Mouse (Mus musculus): ENCODE results near the gene Thoc6. TPM values are rescaled to one million over a fixed set of nuclear protein-coding genes. Genes with fewer than 3 reads are reported as not detected.
A peak's percentile ranks its signal among the peaks of the same experiment; 100 is the strongest.

The Thoc6 gene
- polyA plus RNA-seq (2017; shearing (Covaris generic)), result 10 to 100 TPM; 35.6 to 37.7 TPM

GRCm38 (mm10) chr17:23673424-23674073 is at the start of gene Thoc6, which contains the start of gene Hcfc1r1:
Gene Thoc6, minus strand, starts transcription at chr17:23673882.
Gene Hcfc1r1, plus strand, starts transcription at chr17:23673596.
- peak; percentile 92 for ATAC-seq

- no peak for ATAC-seq
Measured at GRCm38 (mm10) chr17:23722376-23723125, 48.9 kb upstream of the Thoc6 start, which contains the start of gene 1520401A03Rik. Gene 1520401A03Rik, minus strand, starts transcription at chr17:23722783.

- ATAC-seq, result no peak
Measured at GRCm38 (mm10) chr17:23721886-23722285, 48.2 kb upstream of the Thoc6 start.

- ATAC-seq, result no peak
Measured at GRCm38 (mm10) chr17:23719455-23719854, 45.8 kb upstream of the Thoc6 start.

- ATAC-seq, result no peak
Measured at GRCm38 (mm10) chr17:23717003-23717402, 43.3 kb upstream of the Thoc6 start.

- ATAC-seq, result peak; percentile 69
Measured at GRCm38 (mm10) chr17:23706212-23706611, 32.5 kb upstream of the Thoc6 start.

- no peak for ATAC-seq
Measured at GRCm38 (mm10) chr17:23705525-23706104, 31.9 kb upstream of the Thoc6 start.

- ATAC-seq, result no peak
Measured at GRCm38 (mm10) chr17:23704741-23705140, 31.1 kb upstream of the Thoc6 start.

GRCm38 (mm10) chr17:23703301-23703700 is 29.6 kb upstream of the Thoc6 start:
- no peak for ATAC-seq

GRCm38 (mm10) chr17:23700079-23700478 is 26.4 kb upstream of the Thoc6 start:
- peak; percentile 98 for ATAC-seq

GRCm38 (mm10) chr17:23699131-23700077 is 25.7 kb upstream of the Thoc6 start:
- no peak for ATAC-seq

GRCm38 (mm10) chr17:23695801-23696200 is 22.1 kb upstream of the Thoc6 start:
- no peak for ATAC-seq

GRCm38 (mm10) chr17:23694491-23694890 is 20.8 kb upstream of the Thoc6 start:
- ATAC-seq, result no peak

- no peak for ATAC-seq
Measured at GRCm38 (mm10) chr17:23683856-23684672, 10.4 kb upstream of the Thoc6 start, which contains the start of gene Cldn9. Gene Cldn9, minus strand, starts transcription at chr17:23684026.

GRCm38 (mm10) chr17:23683226-23683625 is 9.5 kb upstream of the Thoc6 start:
- no peak for ATAC-seq

- no peak for ATAC-seq
Measured at GRCm38 (mm10) chr17:23682530-23682929, 8.8 kb upstream of the Thoc6 start.

- no peak for ATAC-seq
Measured at GRCm38 (mm10) chr17:23682092-23682491, 8.4 kb upstream of the Thoc6 start.

GRCm38 (mm10) chr17:23681086-23681485 is 7.4 kb upstream of the Thoc6 start:
- ATAC-seq, result no peak

- no peak for ATAC-seq
Measured at GRCm38 (mm10) chr17:23680336-23680735, 6.7 kb upstream of the Thoc6 start.

GRCm38 (mm10) chr17:23679127-23679835 is 5.6 kb upstream of the Thoc6 start, which contains the start of gene Cldn6:
Gene Cldn6, plus strand, starts transcription at chr17:23679249.
- no peak for ATAC-seq

All from activated CD4-positive, CD25-positive, alpha-beta regulatory T cell, adult 4 months (primary cell).